Mouse (Mus musculus): ENCODE results near the gene Cmklr1. TPM values are rescaled to one million over a fixed set of nuclear protein-coding genes. Genes with fewer than 3 reads are reported as not detected.
A peak's percentile ranks its signal among the peaks of the same experiment; 100 is the strongest.

The Cmklr1 gene
- total and polyA plus RNA-seq, 2 experiments from 2014 or later = 2.0 to 4.8 TPM

- H3K9ac ChIP-seq (replicated peaks; ENCODE audit: low read depth, low read length) = no peak overlapping the region
- no peaks in the 10 kb centered on the region for H3K4me1 ChIP-seq (ENCODE audit: control insufficient read depth, insufficient read depth)
- no peak overlapping the region for H3K4me3 ChIP-seq (ENCODE audit: low read depth, low read length)
- H3K36me3 ChIP-seq (replicated peaks; ENCODE audit: control insufficient read depth, insufficient read depth, low read length) = no peaks in the 10 kb centered on the region
- H3K27ac ChIP-seq (ENCODE audit: low read depth) = no peak overlapping the region
- TF ChIP-seq CTCF (IDR thresholded peaks at IDR 0.05; ENCODE audit: low read depth) (0 out of 2 replicates have a peak, but pooled peaks have one; percentile 24), EP300 (IDR thresholded peaks at IDR 0.05; ENCODE audit: low read depth) (no peak)
- 0 out of 2 replicates have a peak, but pooled peaks cover 3% of the 10 kb centered on the region for H3K27me3 ChIP-seq (ENCODE audit: control insufficient read depth, insufficient read depth, low read length)
- no peak for DNase-seq (ENCODE audit: low spot score)
- 51% methylated on average over 8 of the region's 8 CpGs for WGBS
- no peaks in the 10 kb centered on the region for H3K9me3 ChIP-seq (replicated peaks; ENCODE audit: control insufficient read depth, low read length)
- no peak overlapping the region for H3K4me2 ChIP-seq (ENCODE audit: low read depth, low read length)
- no peak for ATAC-seq (ENCODE audit: insufficient read depth, low read depth)
Measured at GRCm38 (mm10) chr5:113580248-113580647, 70.0 kb downstream of the Cmklr1 start.

GRCm38 (mm10) chr5:113579128-113579527, 71.1 kb downstream of the Cmklr1 start:
- no peak overlapping the region for H3K27ac ChIP-seq (ENCODE audit: low read depth)
- H3K4me1 ChIP-seq (ENCODE audit: control insufficient read depth, insufficient read depth) = no peaks in the 10 kb centered on the region
- DNase-seq (ENCODE audit: low spot score) (no peak), ATAC-seq (ENCODE audit: insufficient read depth, low read depth) (no peak)
- TF ChIP-seq CTCF (IDR thresholded peaks at IDR 0.05; ENCODE audit: low read depth) (no peak), EP300 (IDR thresholded peaks at IDR 0.05; ENCODE audit: low read depth) (no peak)
- 90% methylated on average over 4 of the region's 4 CpGs for WGBS
- H3K36me3 ChIP-seq (replicated peaks; ENCODE audit: control insufficient read depth, insufficient read depth, low read length) = no peaks in the 10 kb centered on the region
- no peak overlapping the region for H3K4me2 ChIP-seq (ENCODE audit: low read depth, low read length)
- no peak overlapping the region for H3K4me3 ChIP-seq (ENCODE audit: low read depth, low read length)
- 0 out of 2 replicates have a peak, but pooled peaks cover 3% of the 10 kb centered on the region for H3K27me3 ChIP-seq (ENCODE audit: control insufficient read depth, insufficient read depth, low read length)
- no peak overlapping the region for H3K9ac ChIP-seq (replicated peaks; ENCODE audit: low read depth, low read length)
- H3K9me3 ChIP-seq (replicated peaks; ENCODE audit: control insufficient read depth, low read length) = no peaks in the 10 kb centered on the region

- H3K27me3 ChIP-seq (ENCODE audit: control insufficient read depth, insufficient read depth, low read length) = 0 out of 2 replicates have a peak, but pooled peaks cover 3% of the 10 kb centered on the region
- WGBS = 81% methylated on average over 6 of the region's 6 CpGs
Measured at GRCm38 (mm10) chr5:113578428-113578827, 71.8 kb downstream of the Cmklr1 start.

GRCm38 (mm10) chr5:113577555-113577954, 72.7 kb downstream of the Cmklr1 start:
- TF ChIP-seq EP300 (IDR thresholded peaks at IDR 0.05; ENCODE audit: low read depth) (no peak), CTCF (IDR thresholded peaks at IDR 0.05; ENCODE audit: low read depth) (no peak)

More at GRCm38 (mm10) chr5:113578428-113578827, 71.8 kb downstream of the Cmklr1 start:
- TF ChIP-seq EP300 (IDR thresholded peaks at IDR 0.05; ENCODE audit: low read depth) (no peak), CTCF (IDR thresholded peaks at IDR 0.05; ENCODE audit: low read depth) (no peak)
- H3K36me3 ChIP-seq (replicated peaks; ENCODE audit: control insufficient read depth, insufficient read depth, low read length) = no peaks in the 10 kb centered on the region
- H3K4me2 ChIP-seq (ENCODE audit: low read depth, low read length) = no peak overlapping the region
- DNase-seq (ENCODE audit: low spot score) = no peak
- H3K4me1 ChIP-seq (ENCODE audit: control insufficient read depth, insufficient read depth) = no peaks in the 10 kb centered on the region
- H3K9me3 ChIP-seq (replicated peaks; ENCODE audit: control insufficient read depth, low read length) = no peaks in the 10 kb centered on the region
- ATAC-seq (ENCODE audit: insufficient read depth, low read depth) = no peak
- no peak overlapping the region for H3K27ac ChIP-seq (ENCODE audit: low read depth)
- H3K9ac ChIP-seq (replicated peaks; ENCODE audit: low read depth, low read length) = no peak overlapping the region
- H3K4me3 ChIP-seq (ENCODE audit: low read depth, low read length) = no peak overlapping the region

GRCm38 (mm10) chr5:113570056-113570717, 80.0 kb downstream of the Cmklr1 start:
- Histone ChIP-seq H3K36me3 (replicated peaks; ENCODE audit: control insufficient read depth, insufficient read depth, low read length) (no peaks in the 10 kb centered on the region), H3K27ac (ENCODE audit: low read depth) (no peak overlapping the region), H3K27me3 (ENCODE audit: control insufficient read depth, insufficient read depth, low read length) (no peaks in the 10 kb centered on the region), H3K4me3 (ENCODE audit: low read depth, low read length) (no peak overlapping the region), H3K4me2 (ENCODE audit: low read depth, low read length) (no peak overlapping the region), H3K4me1 (ENCODE audit: control insufficient read depth, insufficient read depth) (no peaks in the 10 kb centered on the region), H3K9me3 (replicated peaks; ENCODE audit: control insufficient read depth, low read length) (no peaks in the 10 kb centered on the region), H3K9ac (replicated peaks; ENCODE audit: low read depth, low read length) (no peak overlapping the region)
- DNase-seq (ENCODE audit: low spot score) = no peak
- TF ChIP-seq CTCF (IDR thresholded peaks at IDR 0.05; ENCODE audit: low read depth) (no peak), EP300 (IDR thresholded peaks at IDR 0.05; ENCODE audit: low read depth) (no peak)
- ATAC-seq (ENCODE audit: insufficient read depth, low read depth) = no peak
- WGBS = 41% methylated on average over 7 of the region's 7 CpGs

More at GRCm38 (mm10) chr5:113577555-113577954, 72.7 kb downstream of the Cmklr1 start:
- 67% methylated on average over 7 of the region's 7 CpGs for WGBS
- Histone ChIP-seq H3K27ac (ENCODE audit: low read depth) (no peak overlapping the region), H3K27me3 (ENCODE audit: control insufficient read depth, insufficient read depth, low read length) (0 out of 2 replicates have a peak, but pooled peaks cover 3% of the 10 kb centered on the region), H3K4me2 (ENCODE audit: low read depth, low read length) (no peak overlapping the region), H3K36me3 (replicated peaks; ENCODE audit: control insufficient read depth, insufficient read depth, low read length) (no peaks in the 10 kb centered on the region), H3K9me3 (replicated peaks; ENCODE audit: control insufficient read depth, low read length) (no peaks in the 10 kb centered on the region), H3K4me1 (ENCODE audit: control insufficient read depth, insufficient read depth) (no peaks in the 10 kb centered on the region), H3K9ac (replicated peaks; ENCODE audit: low read depth, low read length) (no peak overlapping the region), H3K4me3 (ENCODE audit: low read depth, low read length) (no peak overlapping the region)
- no peak for DNase-seq (ENCODE audit: low spot score)
- no peak for ATAC-seq (ENCODE audit: insufficient read depth, low read depth)

Data from heart, postnatal 0 days (tissue).